In the genomic region with DNA sequence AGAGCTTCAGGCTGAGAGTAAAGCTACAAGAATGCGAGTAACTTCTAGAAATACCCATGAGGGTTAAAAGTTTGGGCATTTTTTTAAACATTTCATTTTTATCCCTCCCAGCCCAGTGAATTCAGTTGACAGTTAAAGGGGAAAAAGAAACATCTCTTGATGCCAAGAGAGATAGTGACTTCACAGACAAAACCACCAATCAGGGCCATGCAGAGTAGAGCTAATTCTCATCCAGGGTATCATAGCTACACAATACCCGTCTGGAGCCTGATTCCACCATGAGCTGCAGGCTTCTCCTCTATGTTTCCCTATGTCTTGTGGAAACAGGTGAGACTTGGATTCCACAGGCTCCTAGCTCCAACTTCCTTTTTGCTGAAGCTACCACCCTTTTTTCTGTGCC, we compare ENCODE assay signal across 20 mouse cellular contexts. TPM values are rescaled to one million over a fixed set of nuclear protein-coding genes. Genes with fewer than 3 reads are reported as not detected.
DNase-seq lines count a peak whose midpoint lies in the region; ATAC-seq and TF ChIP-seq lines count a peak whose summit lies in the region.
"Had no signal": no experiment of that assay in that cellular context is flagged by ENCODE, and none has a peak within 500 bp of the region (broad histone marks: within the 10 kb centered on the region; RNA-seq: fewer than 3 reads in every experiment).

No protein-coding gene starts in this region.

- peak overlapping the region; percentile 59; the same call in 1 of the 2 replicates for H3K27ac ChIP-seq in thymus, adult 2 months (ENCODE audit: control insufficient read depth, insufficient read depth, low read length)
- no peak overlapping the region for H3K27ac ChIP-seq in hindbrain, embryonic 14.5 days
- H3K27ac ChIP-seq in heart, embryonic 12.5 days (ENCODE audit: poor library complexity, severe bottlenecking): no peak overlapping the region
- H3K27ac ChIP-seq: embryonic facial prominence, embryonic 10.5 days; gastrocnemius, adult 2 months; hindbrain, embryonic 15.5 days had no signal

- H3K9ac ChIP-seq in hindbrain, embryonic 14.5 days: no peak overlapping the region
- H3K9ac ChIP-seq in heart, embryonic 12.5 days: no peak overlapping the region
- H3K9ac ChIP-seq: hindbrain, embryonic 15.5 days had no signal

- TF ChIP-seq POLR2A in thymus, adult 2 months (IDR thresholded peaks at IDR 0.05; ENCODE audit: control insufficient read depth, extremely low read depth, insufficient read depth, low read length, poor library complexity): no peak

- H3K4me3 ChIP-seq in thymus, adult 2 months (ENCODE audit: control insufficient read depth, insufficient read depth, low read length): no peak overlapping the region
- H3K4me3 ChIP-seq in hindbrain, embryonic 14.5 days (replicated peaks; ENCODE audit: low read length): no peak overlapping the region
- no peak overlapping the region for H3K4me3 ChIP-seq in heart, embryonic 12.5 days
- H3K4me3 ChIP-seq: embryonic facial prominence, embryonic 10.5 days; gastrocnemius, adult 2 months; hindbrain, embryonic 15.5 days had no signal

- H3K36me3 ChIP-seq in thymus, adult 2 months (ENCODE audit: control insufficient read depth, insufficient read depth, low read length): no peaks in the 10 kb centered on the region
- no peaks in the 10 kb centered on the region for H3K36me3 ChIP-seq in hindbrain, embryonic 14.5 days (replicated peaks; ENCODE audit: control insufficient read depth, insufficient read depth)
- no peaks in the 10 kb centered on the region for H3K36me3 ChIP-seq in heart, embryonic 12.5 days
- H3K36me3 ChIP-seq: embryonic facial prominence, embryonic 10.5 days; hindbrain, embryonic 15.5 days had no signal

- DNase-seq in thymus, adult 2 months: peak; percentile 9
- DNase-seq in thymus, postnatal 10 days (ENCODE audit: low spot score in 2 of 2): no peak
- peak; percentile 41 for DNase-seq in CD4-positive helper T cell, adult 2 months (ENCODE audit: low read depth, low spot score)
- no peak for DNase-seq in hindbrain, embryonic 14.5 days (ENCODE audit: low spot score)
- DNase-seq in ovary, postnatal 10 days (ENCODE audit: low spot score): no peak
- DNase-seq: adrenal gland, postnatal 14 days; cerebellum, adult 11-12 months; cerebellum, adult 9-11 months; cerebellum, postnatal 36 days; gastrocnemius, adult 2 months; gastrocnemius, postnatal 25 days; heart, postnatal 14 days had no signal

- H3K27me3 ChIP-seq in thymus, adult 2 months (ENCODE audit: control insufficient read depth, insufficient read depth, low read length): no peaks in the 10 kb centered on the region
- no peaks in the 10 kb centered on the region for H3K27me3 ChIP-seq in hindbrain, embryonic 14.5 days (ENCODE audit: control insufficient read depth, insufficient read depth, low read length)
- no peaks in the 10 kb centered on the region for H3K27me3 ChIP-seq in heart, embryonic 12.5 days (replicated peaks)
- H3K27me3 ChIP-seq: hindbrain, embryonic 15.5 days had no signal

- peaks cover 9% of the 10 kb centered on the region for H3K4me1 ChIP-seq in thymus, adult 2 months (replicated peaks; ENCODE audit: control insufficient read depth, insufficient read depth, low read length)
- H3K4me1 ChIP-seq in hindbrain, embryonic 14.5 days (replicated peaks; ENCODE audit: control insufficient read depth, insufficient read depth, low read length): no peaks in the 10 kb centered on the region
- no peaks in the 10 kb centered on the region for H3K4me1 ChIP-seq in heart, embryonic 12.5 days (replicated peaks)
- H3K4me1 ChIP-seq: embryonic facial prominence, embryonic 10.5 days; hindbrain, embryonic 15.5 days had no signal

- H3K9me3 ChIP-seq in hindbrain, embryonic 14.5 days (ENCODE audit: control insufficient read depth, low read length): no peaks in the 10 kb centered on the region
- no peaks in the 10 kb centered on the region for H3K9me3 ChIP-seq in heart, embryonic 12.5 days (replicated peaks)
- H3K9me3 ChIP-seq: embryonic facial prominence, embryonic 10.5 days; hindbrain, embryonic 15.5 days had no signal

- H3K4me2 ChIP-seq in hindbrain, embryonic 14.5 days (replicated peaks): no peak overlapping the region
- H3K4me2 ChIP-seq in heart, embryonic 12.5 days: no peak overlapping the region
- H3K4me2 ChIP-seq: hindbrain, embryonic 15.5 days had no signal

- TF ChIP-seq CTCF in thymus, adult 2 months (IDR thresholded peaks at IDR 0.05; ENCODE audit: borderline replicate concordance, control insufficient read depth, extremely low read depth, insufficient read depth, low read length, poor library complexity): no peak

- WGBS in thymus, adult 2 months: 7% methylated on average over 2 of the region's 2 CpGs
- 87% methylated on average over 2 of the region's 2 CpGs for WGBS in hindbrain, embryonic 14.5 days
- 73% methylated on average over 2 of the region's 2 CpGs for WGBS in heart, embryonic 12.5 days

- ATAC-seq in CD4-positive, CD25-positive, alpha-beta regulatory T cell, adult 4 months: peak; percentile 53
- peak; percentile 63 for ATAC-seq in inflammation-experienced regulatory T-cells, adult 6 months
- ATAC-seq in hindbrain, embryonic 14.5 days (ENCODE audit: low FRiP score): no peak
- ATAC-seq in heart, embryonic 12.5 days (ENCODE audit: insufficient number of reproducible peaks, low FRiP score): no peak
- ATAC-seq: forebrain, embryonic 14.5 days had no signal

RNA-seq across cellular contexts. Expression of gene 2210010C04Rik, which starts 26.8 kb away (rescaled TPM):
- 0.27 TPM in 2 replicates for polyA plus RNA-seq in thymus, adult 2 months (2012; rRNA removed)
- polyA plus RNA-seq in CD4-positive, CD25-positive, alpha-beta regulatory T cell, adult 4 months (2017; shearing (Covaris generic)): not detected
- polyA plus RNA-seq in inflammation-experienced regulatory T-cells, adult 6 months (2017; shearing (Covaris generic)): under 1 TPM; 0.26 to 0.33 (median 0.31) TPM
- not detected in 2 replicates for polyA plus RNA-seq in hindbrain, embryonic 14.5 days (2014; fragmentation: Nextera tagmentation; extraction: Ambion mirVana)
- polyA plus RNA-seq in heart, embryonic 12.5 days (2016; fragmentation: Nextera tagmentation; extraction: Ambion mirVana): not detected in 2 replicates
- polyA plus RNA-seq: embryonic facial prominence, embryonic 10.5 days; embryonic facial prominence, embryonic 14.5 days; forebrain, embryonic 14.5 days; heart, embryonic 14.5 days; hindbrain, embryonic 15.5 days had no signal

Comparison
In these comparisons a context has a peak if more than half of its experiments do, and no peak if none do; other contexts are left out.
1. DNase-seq: peak in thymus, adult 2 months (single experiment) and CD4-positive helper T cell, adult 2 months (single experiment); none in thymus, postnatal 10 days (0 of 2), hindbrain, embryonic 14.5 days (single experiment) and ovary, postnatal 10 days (single experiment).
2. ATAC-seq: peak in CD4-positive, CD25-positive, alpha-beta regulatory T cell, adult 4 months (single experiment) and inflammation-experienced regulatory T-cells, adult 6 months (single experiment); none in hindbrain, embryonic 14.5 days (single experiment) and heart, embryonic 12.5 days (single experiment).